In the genomic region with DNA sequence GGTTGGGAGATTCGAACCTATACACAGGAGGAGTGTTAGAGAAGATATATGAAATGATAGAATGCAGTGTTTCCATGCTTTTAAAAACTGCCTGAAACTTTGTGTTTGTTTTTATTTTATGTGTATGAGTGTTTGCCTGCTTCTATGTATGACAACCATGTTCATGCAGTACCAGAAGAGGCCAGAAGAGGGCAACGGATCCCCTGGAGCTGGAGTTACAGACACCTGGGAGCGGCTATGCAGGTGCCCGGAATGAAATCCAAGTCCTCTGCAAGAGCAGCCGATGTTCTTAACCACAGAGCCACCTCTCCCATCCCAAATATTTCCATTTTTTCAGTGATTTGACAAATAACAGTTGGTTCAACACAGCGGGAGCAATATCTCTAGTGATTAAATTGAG, we compare ENCODE assay signal across 9 mouse cellular contexts.
DNase-seq lines count a peak whose midpoint lies in the region; ATAC-seq and TF ChIP-seq lines count a peak whose summit lies in the region.
"Had no signal": no experiment of that assay in that cellular context is flagged by ENCODE, and none has a peak within 500 bp of the region (broad histone marks: within the 10 kb centered on the region; RNA-seq: fewer than 3 reads in every experiment).

No protein-coding gene starts in this region.

- H3K36me3 ChIP-seq in ES-E14 (ENCODE audit: control insufficient read depth, insufficient read depth, low read length, poor library complexity, severe bottlenecking) = no peaks in the 10 kb centered on the region
- H3K36me3 ChIP-seq in lung, postnatal 0 days (ENCODE audit: insufficient read depth, low read length) = no peaks in the 10 kb centered on the region
- H3K36me3 ChIP-seq: embryonic facial prominence, embryonic 13.5 days had no signal

- in situ Hi-C loops in ES-E14 (cut with MboI; ENCODE audit: low sequenced_read_pairs in 2 of 2, unreplicated experiment in 2 of 2) = loop anchor here (10.0 to 25.0 kb wide), 2 partner anchors 343 to 356 kb away; no protein-coding TSS in a partner anchor

- DNase-seq in layer of hippocampus, adult 2 months (ENCODE audit: low spot score in 2 of 2) = no peak
- DNase-seq in layer of hippocampus, postnatal 36 days = no peak
- DNase-seq in ES-E14 (ENCODE audit: low read depth, low spot score) = peak; percentile 50
- peak; percentile 78 for DNase-seq in ZHBTc4 (ENCODE audit: low read depth, low spot score)
- DNase-seq in lung, postnatal 0 days (ENCODE audit: low spot score) = no peak
- no peak for DNase-seq in cerebellum, adult 9-10 months
- DNase-seq: heart, postnatal 36 days had no signal

- no peak overlapping the region for H3K9ac ChIP-seq in ES-E14 (ENCODE audit: insufficient read depth, low read depth, low read length, poor library complexity, severe bottlenecking)
- no peak overlapping the region for H3K9ac ChIP-seq in lung, postnatal 0 days (replicated peaks; ENCODE audit: low read depth)
- H3K9ac ChIP-seq: embryonic facial prominence, embryonic 13.5 days had no signal

- TF ChIP-seq CTCF in layer of hippocampus, adult 2 months (conservative IDR thresholded peaks at IDR 0.05) = peak; percentile 72
- TF ChIP-seq CTCF in lung, postnatal 0 days (IDR thresholded peaks at IDR 0.05) = peak; percentile 64

- H3K4me1 ChIP-seq in ES-E14 (ENCODE audit: control insufficient read depth in 2 of 2, insufficient read depth in 2 of 2, low read length in 2 of 2, poor library complexity in 1 of 2) = no peaks in the 10 kb centered on the region
- H3K4me1 ChIP-seq in lung, postnatal 0 days (ENCODE audit: insufficient read depth, low read depth, low read length) = no peaks in the 10 kb centered on the region
- H3K4me1 ChIP-seq: embryonic facial prominence, embryonic 13.5 days had no signal

- ATAC-seq in lung, postnatal 0 days = no peak
- ATAC-seq in erythroid progenitor cell, adult 5-6 weeks (replicated peaks; ENCODE audit: low FRiP score, poor library complexity, severe bottlenecking) = no peak

- H3K4me3 ChIP-seq in layer of hippocampus, adult 2 months = no peak overlapping the region
- no peak overlapping the region for H3K4me3 ChIP-seq in ES-E14 (ENCODE audit: insufficient read depth in 1 of 2, low read depth in 1 of 2, low read length in 2 of 2, poor library complexity in 1 of 2, severe bottlenecking in 1 of 2)
- H3K4me3 ChIP-seq in lung, postnatal 0 days (ENCODE audit: low read depth, low read length) = no peak overlapping the region
- H3K4me3 ChIP-seq: embryonic facial prominence, embryonic 13.5 days had no signal

- H3K27me3 ChIP-seq in lung, postnatal 0 days (replicated peaks; ENCODE audit: insufficient read depth, low read length) = no peaks in the 10 kb centered on the region

- 54% methylated on average over 6 of the region's 6 CpGs for WGBS in lung, postnatal 0 days

- no peaks in the 10 kb centered on the region for H3K9me3 ChIP-seq in ES-E14 (ENCODE audit: control insufficient read depth, insufficient read depth, low read depth, low read length)
- H3K9me3 ChIP-seq in lung, postnatal 0 days (ENCODE audit: low read length) = no peaks in the 10 kb centered on the region
- H3K9me3 ChIP-seq: embryonic facial prominence, embryonic 13.5 days had no signal

- no peak for TF ChIP-seq EP300 in lung, postnatal 0 days (IDR thresholded peaks at IDR 0.05)

- no peak overlapping the region for H3K27ac ChIP-seq in layer of hippocampus, adult 2 months
- H3K27ac ChIP-seq in ES-E14 (ENCODE audit: insufficient read depth, low read depth, low read length, poor library complexity, severe bottlenecking) = no peak overlapping the region
- H3K27ac ChIP-seq in lung, postnatal 0 days (ENCODE audit: low read length) = no peak overlapping the region
- H3K27ac ChIP-seq: embryonic facial prominence, embryonic 13.5 days had no signal

- no peak overlapping the region for H3K4me2 ChIP-seq in lung, postnatal 0 days (replicated peaks; ENCODE audit: low read depth, low read length)
- H3K4me2 ChIP-seq: embryonic facial prominence, embryonic 13.5 days had no signal

TF ChIP-seq in ES-E14, 5 proteins besides CTCF, POLR2A, EP300 and RAD21:
- TF ChIP-seq ZNF384 (IDR thresholded peaks at IDR 0.05; ENCODE audit: low read depth, low read length) (no peak), HCFC1 (IDR thresholded peaks at IDR 0.05; ENCODE audit: borderline replicate concordance, insufficient read depth, low read length) (no peak), CHD2 (IDR thresholded peaks at IDR 0.05; ENCODE audit: low read depth, low read length) (no peak), MAFK (IDR thresholded peaks at IDR 0.05; ENCODE audit: insufficient read depth, low read depth, low read length) (0 out of 2 replicates have a peak, but pooled peaks have one; percentile 3), ZC3H11A (IDR thresholded peaks at IDR 0.05; ENCODE audit: borderline replicate concordance, low read depth, low read length) (0 out of 2 replicates have a peak, but pooled peaks have one; percentile 68)

Comparison
In these comparisons a context has a peak if more than half of its experiments do, and no peak if none do; other contexts are left out.
1. DNase-seq: peak in ES-E14 (single experiment) and ZHBTc4 (single experiment); none in layer of hippocampus, adult 2 months (0 of 2), layer of hippocampus, postnatal 36 days (0 of 2), lung, postnatal 0 days (single experiment) and cerebellum, adult 9-10 months (single experiment).